Mouse (Mus musculus) myocyte (in vitro differentiated cells): ENCODE results near the gene D930048N14Rik. TPM values are rescaled to one million over a fixed set of nuclear protein-coding genes. Genes with fewer than 3 reads are reported as not detected.

Source experiments
- H3K27me3 ChIP-seq: one replicate; pipeline ENCODE4 v1.6.1; 2011; ENCODE audit not compliant: control insufficient read depth, insufficient read depth, insufficient read length
- H3K36me3 ChIP-seq: one replicate; pipeline ENCODE4 v1.6.1; 2011; ENCODE audit not compliant: control insufficient read depth, insufficient read depth
- H3K4me2 ChIP-seq: one replicate; pipeline ENCODE4 v1.6.1; 2011; ENCODE audit warnings: low read depth, control low read depth
- H3K4me3 ChIP-seq: one replicate; pipeline ENCODE4 v1.5.1; 2011; ENCODE audit warnings: mild to moderate bottlenecking, control low read depth, moderate library complexity
- H3K79me2 ChIP-seq: one replicate; pipeline ENCODE4 v1.6.1; 2011; ENCODE audit not compliant: control insufficient read depth, insufficient read depth
- H3ac ChIP-seq: one replicate; pipeline ENCODE4 v1.6.1; 2011; ENCODE audit not compliant: control insufficient read depth, insufficient read length
- CEBPB ChIP-seq: IDR thresholded peaks from 2 replicates; pipeline ENCODE4 v1.6.1; 2011; ENCODE audit warnings: mild to moderate bottlenecking, moderate library complexity; ENCODE audit not compliant: poor library complexity, insufficient read depth, severe bottlenecking
- E2F4 ChIP-seq: IDR thresholded peaks from one replicate; pipeline ENCODE4 v1.6.1; 2011; ENCODE audit warnings: mild to moderate bottlenecking, control low read depth, moderate library complexity; ENCODE audit not compliant: insufficient read depth
- MAX ChIP-seq: IDR thresholded peaks from one replicate; pipeline ENCODE4 v1.6.1; 2011; ENCODE audit warnings: low read depth, mild to moderate bottlenecking, control low read depth
- MYOD1 ChIP-seq, 3 experiments: IDR thresholded peaks; one replicate each; pipeline ENCODE4 v1.6.1; 2011; ENCODE audit warnings: control low read depth in 2 of 3, low read depth in 2 of 3, mild to moderate bottlenecking in 2 of 3, moderate library complexity in 1 of 3; ENCODE audit not compliant: insufficient read length in 2 of 3, control insufficient read depth in 1 of 3
- MYOG ChIP-seq, 3 experiments: IDR thresholded peaks; one replicate each; pipeline ENCODE4 v1.6.1; 2011; ENCODE audit warnings: control low read depth in 2 of 3, low read depth in 2 of 3, mild to moderate bottlenecking in 2 of 3; ENCODE audit not compliant: insufficient read length in 2 of 3, control insufficient read depth in 1 of 3, insufficient read depth in 1 of 3
- POLR2A ChIP-seq: IDR thresholded peaks from one replicate; pipeline ENCODE4 v1.6.1; 2011; ENCODE audit warnings: low read depth, mild to moderate bottlenecking, control low read depth, moderate library complexity; ENCODE audit not compliant: insufficient read length
- POLR2AphosphoS2 ChIP-seq: IDR thresholded peaks from one replicate; pipeline ENCODE4 v1.6.1; 2011; ENCODE audit warnings: low read depth, control low read depth; ENCODE audit not compliant: insufficient read length
- REST ChIP-seq: IDR thresholded peaks from one replicate; pipeline ENCODE4 v1.6.1; 2011; ENCODE audit warnings: mild to moderate bottlenecking, control low read depth, moderate library complexity; ENCODE audit not compliant: insufficient read depth, insufficient read length
- SRF ChIP-seq: IDR thresholded peaks from one replicate; pipeline ENCODE4 v1.6.1; 2011; ENCODE audit warnings: low read depth; ENCODE audit not compliant: control insufficient read depth, insufficient read length
- TCF12 ChIP-seq: IDR thresholded peaks from one replicate; pipeline ENCODE4 v1.6.1; 2011; ENCODE audit warnings: mild to moderate bottlenecking, control low read depth; ENCODE audit not compliant: poor library complexity, insufficient read depth, severe bottlenecking
- TCF3 ChIP-seq: IDR thresholded peaks from one replicate; pipeline ENCODE4 v1.6.1; 2011; ENCODE audit warnings: low read depth, control low read depth; ENCODE audit not compliant: insufficient read length
- USF1 ChIP-seq: IDR thresholded peaks from one replicate; pipeline ENCODE4 v1.6.1; 2011; ENCODE audit warnings: low read depth, mild to moderate bottlenecking, control low read depth, moderate library complexity
- polyA plus RNA-seq: library from polyadenylated mRNA; unstranded; fragments of >200 nt; fragmentation: generic; extraction: Trizol; gene quantifications from one replicate; pipeline ENCODE4 v1.2.1, GENCODE M21; 2012; ENCODE audit warnings: missing spikeins

D930048N14Rik gene
- polyA plus RNA-seq, 1 experiment: 0.25 TPM

DNA sequence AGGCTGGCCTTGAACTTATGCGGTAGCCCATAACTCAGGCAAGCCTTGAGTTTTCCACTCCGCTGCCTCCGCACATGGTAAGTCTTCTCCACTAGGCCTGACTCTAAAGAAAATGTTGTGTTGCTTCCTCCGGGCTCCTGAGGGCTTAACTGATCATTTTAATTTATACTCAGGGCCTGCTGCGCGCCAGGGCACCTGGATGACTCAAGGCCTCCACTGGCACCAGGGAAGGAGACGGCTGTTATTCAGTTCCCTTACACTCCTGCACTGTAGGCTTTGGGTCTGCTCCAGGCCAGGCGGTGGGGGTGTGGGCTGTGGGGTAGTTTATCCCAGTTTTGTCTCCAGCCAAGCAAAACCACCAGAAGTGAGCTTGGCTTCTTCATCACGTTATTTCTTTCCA, 22.5 kb downstream of the D930048N14Rik start:
- no peak for TF ChIP-seq SRF

DNA sequence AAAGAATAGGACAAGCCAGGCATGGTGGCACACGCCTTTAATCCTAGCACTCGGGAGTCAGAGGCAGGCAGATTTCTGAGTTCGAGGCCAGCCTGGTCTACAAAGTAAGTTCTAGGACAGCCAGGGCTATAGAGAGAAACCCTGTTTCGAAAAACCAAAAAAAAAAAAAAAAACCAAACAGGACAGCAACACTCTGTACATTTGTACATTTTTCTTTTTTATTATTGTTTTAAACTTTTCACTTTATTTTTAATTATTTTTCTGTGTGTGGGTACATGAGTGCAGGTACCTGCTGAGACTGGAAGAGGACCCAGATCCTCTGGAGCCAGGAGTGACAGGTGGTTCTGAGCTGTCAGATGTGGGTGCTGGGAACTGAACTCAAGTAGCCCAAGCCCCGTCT, 24.6 kb downstream of the D930048N14Rik start:
- Histone ChIP-seq H3K4me3 (no peak overlapping the region), H3K36me3 (no peaks in the 10 kb centered on the region), H3ac (no peak overlapping the region), H3K4me2 (no peak overlapping the region), H3K27me3 (no peaks in the 10 kb centered on the region), H3K79me2 (no peaks in the 10 kb centered on the region)
- TF ChIP-seq USF1 (no peak), POLR2A (no peak), MYOG (IDR thresholded peaks at IDR 0.05; ENCODE audit: control insufficient read depth in 1 of 3, insufficient read depth in 1 of 3, insufficient read length in 2 of 3, low read depth in 2 of 3) (no peak), POLR2AphosphoS2 (no peak), TCF3 (no peak), MAX (no peak), CEBPB (no peak), TCF12 (no peak), SRF (no peak), E2F4 (no peak), MYOD1 (IDR thresholded peaks at IDR 0.05; ENCODE audit: control insufficient read depth in 1 of 3, insufficient read length in 2 of 3, low read depth in 2 of 3) (no peak), REST (no peak)

More for the DNA sequence above, 22.5 kb downstream of the D930048N14Rik start:
- no peaks in the 10 kb centered on the region for H3K27me3 ChIP-seq
- no peak overlapping the region for H3ac ChIP-seq
- no peaks in the 10 kb centered on the region for H3K79me2 ChIP-seq
- no peak overlapping the region for H3K4me3 ChIP-seq
- no peaks in the 10 kb centered on the region for H3K36me3 ChIP-seq
- H3K4me2 ChIP-seq: no peak overlapping the region

DNA sequence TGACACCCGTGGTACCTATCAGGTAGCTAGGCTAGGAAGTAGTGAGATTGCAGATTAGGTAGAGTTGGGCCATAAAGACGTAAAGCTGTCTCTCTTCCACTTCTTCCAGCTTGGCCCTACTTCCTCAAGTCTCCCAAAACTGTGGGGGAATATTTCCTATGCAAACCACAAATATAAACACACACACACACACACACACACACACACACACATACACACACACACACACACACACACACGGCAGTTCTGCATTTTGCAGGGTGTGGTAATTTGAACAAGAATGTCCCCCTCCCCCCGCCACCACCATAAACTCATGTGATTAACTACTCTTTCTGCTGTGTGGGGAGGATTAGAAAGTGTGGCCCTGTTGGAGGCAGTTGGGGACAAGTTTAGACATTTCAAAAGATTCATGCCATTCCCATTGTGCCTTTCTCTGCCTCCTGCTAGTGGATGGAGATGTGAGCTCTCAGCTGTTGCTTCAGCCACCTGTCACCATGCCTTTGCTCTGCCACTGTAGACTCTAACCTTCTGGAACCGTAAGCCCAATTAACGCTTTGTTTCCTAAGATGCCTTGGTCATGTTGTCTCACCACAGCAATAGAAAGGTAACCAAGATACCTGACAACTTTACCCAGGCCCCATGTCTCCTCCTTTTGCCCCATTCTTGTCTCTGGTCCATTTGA, 27.1 kb downstream of the D930048N14Rik start:
- TF ChIP-seq MYOG (IDR thresholded peaks at IDR 0.05; ENCODE audit: control insufficient read depth in 1 of 3, insufficient read depth in 1 of 3, insufficient read length in 2 of 3, low read depth in 2 of 3) (peak; percentile 58 to 85 (median 62)), POLR2A (no peak), TCF12 (peak; percentile 46), MYOD1 (IDR thresholded peaks at IDR 0.05; ENCODE audit: control insufficient read depth in 1 of 3, insufficient read length in 2 of 3, low read depth in 2 of 3) (peak in 2 of 3 experiments; percentile 85), TCF3 (peak; percentile 32), USF1 (no peak)
- H3K36me3 ChIP-seq: no peaks in the 10 kb centered on the region
- H3ac ChIP-seq: no peak overlapping the region
- no peak overlapping the region for H3K4me3 ChIP-seq
- no peaks in the 10 kb centered on the region for H3K79me2 ChIP-seq
- no peaks in the 10 kb centered on the region for H3K27me3 ChIP-seq
- no peak overlapping the region for H3K4me2 ChIP-seq

DNA sequence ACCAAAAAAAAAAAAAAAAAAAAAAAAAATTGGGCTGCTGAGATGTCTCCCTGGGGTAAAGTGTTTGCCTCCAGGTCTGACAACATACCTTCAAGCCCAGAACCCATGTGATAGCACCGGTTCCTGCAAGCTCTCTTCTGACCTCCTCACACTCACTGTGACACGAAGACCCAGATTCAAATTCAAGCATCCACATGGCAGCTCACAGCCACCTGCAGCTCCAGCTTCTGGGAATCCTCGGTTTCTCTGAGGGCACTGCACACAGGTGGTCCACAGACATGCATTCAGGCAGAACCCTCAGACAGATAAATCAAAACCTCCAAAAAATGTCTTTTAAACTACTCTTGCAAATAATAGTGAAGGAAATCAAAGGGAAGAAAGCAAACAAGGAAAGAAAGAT, 28.7 kb downstream of the D930048N14Rik start:
- no peaks in the 10 kb centered on the region for H3K79me2 ChIP-seq
- H3K4me2 ChIP-seq: no peak overlapping the region
- H3ac ChIP-seq: no peak overlapping the region
- H3K4me3 ChIP-seq: no peak overlapping the region
- no peak for TF ChIP-seq TCF12
- TF ChIP-seq E2F4: no peak
- TF ChIP-seq TCF3: no peak
- no peak for TF ChIP-seq REST
- no peak for TF ChIP-seq SRF
- no peak for TF ChIP-seq MYOG (IDR thresholded peaks at IDR 0.05; ENCODE audit: control insufficient read depth in 1 of 3, insufficient read depth in 1 of 3, insufficient read length in 2 of 3, low read depth in 2 of 3)
- TF ChIP-seq POLR2AphosphoS2: no peak
- no peak for TF ChIP-seq POLR2A
- no peak for TF ChIP-seq MYOD1 (IDR thresholded peaks at IDR 0.05; ENCODE audit: control insufficient read depth in 1 of 3, insufficient read length in 2 of 3, low read depth in 2 of 3)
- TF ChIP-seq CEBPB: no peak
- TF ChIP-seq MAX: no peak
- TF ChIP-seq USF1: no peak
- no peaks in the 10 kb centered on the region for H3K27me3 ChIP-seq
- H3K36me3 ChIP-seq: no peaks in the 10 kb centered on the region

- Histone ChIP-seq H3K4me3 (no peak overlapping the region), H3K79me2 (no peaks in the 10 kb centered on the region), H3K27me3 (no peaks in the 10 kb centered on the region), H3K4me2 (peak overlapping the region; percentile 72), H3ac (no peak overlapping the region), H3K36me3 (no peaks in the 10 kb centered on the region)
- TF ChIP-seq TCF3 (no peak), MAX (no peak), USF1 (no peak), POLR2A (no peak), POLR2AphosphoS2 (no peak), REST (no peak), SRF (no peak), E2F4 (no peak), MYOG (IDR thresholded peaks at IDR 0.05; ENCODE audit: control insufficient read depth in 1 of 3, insufficient read depth in 1 of 3, insufficient read length in 2 of 3, low read depth in 2 of 3) (no peak), MYOD1 (IDR thresholded peaks at IDR 0.05; ENCODE audit: control insufficient read depth in 1 of 3, insufficient read length in 2 of 3, low read depth in 2 of 3) (no peak), TCF12 (no peak), CEBPB (no peak)
Measured at GRCm38 (mm10) chr11:51681324-51681975, 30.7 kb downstream of the D930048N14Rik start.
